Mouse (Mus musculus) splenic B cell, adult 2 months (primary cell): ENCODE results near the gene Cd300e.

Experiments used
- DNase-seq: peaks from one replicate; pipeline ENCODE4 v3.0.0-alpha.2; 2011; ENCODE audit warnings: low read depth, low spot score
- H3K27me3 ChIP-seq: 2 replicates; pipeline ENCODE4 v1.6.1; 2012; ENCODE audit warnings: mild to moderate bottlenecking, low read length, moderate library complexity, mixed read lengths; ENCODE audit not compliant: control insufficient read depth, poor library complexity, insufficient read depth, severe bottlenecking
- H3K36me3 ChIP-seq: 2 replicates; pipeline ENCODE4 v1.6.1; 2012; ENCODE audit warnings: mild to moderate bottlenecking, low read length, moderate library complexity, mixed read lengths; ENCODE audit not compliant: control insufficient read depth, poor library complexity, insufficient read depth, severe bottlenecking

Gene Cd300e

DNA sequence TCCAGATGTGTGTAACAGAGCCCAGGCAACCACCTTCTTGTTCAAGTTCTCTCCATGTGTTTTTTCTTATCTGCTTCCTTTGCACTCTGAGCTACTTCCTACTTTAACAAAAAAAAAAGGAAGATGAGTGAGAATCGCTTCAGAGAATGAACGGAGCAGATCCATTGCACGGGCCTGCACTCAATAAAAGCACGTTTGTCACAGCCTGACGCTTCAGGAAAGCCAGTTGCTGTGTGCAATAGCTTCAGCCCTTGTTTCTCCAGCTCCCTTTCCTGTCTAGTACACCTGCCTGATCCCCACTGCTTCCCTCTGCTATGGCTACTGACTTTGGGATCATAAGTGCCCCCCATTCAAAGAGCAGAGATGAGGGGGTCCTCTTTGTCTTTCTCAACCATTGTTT, at the start of gene Cd300e:
Gene Cd300e, minus strand, starts transcription at position 101 of the 400 bp plus-strand sequence.
- no peak for DNase-seq
- Histone ChIP-seq H3K36me3 (no peaks in the 10 kb centered on the region), H3K27me3 (no peaks in the 10 kb centered on the region; the same call in 1 of the 2 replicates)

DNA sequence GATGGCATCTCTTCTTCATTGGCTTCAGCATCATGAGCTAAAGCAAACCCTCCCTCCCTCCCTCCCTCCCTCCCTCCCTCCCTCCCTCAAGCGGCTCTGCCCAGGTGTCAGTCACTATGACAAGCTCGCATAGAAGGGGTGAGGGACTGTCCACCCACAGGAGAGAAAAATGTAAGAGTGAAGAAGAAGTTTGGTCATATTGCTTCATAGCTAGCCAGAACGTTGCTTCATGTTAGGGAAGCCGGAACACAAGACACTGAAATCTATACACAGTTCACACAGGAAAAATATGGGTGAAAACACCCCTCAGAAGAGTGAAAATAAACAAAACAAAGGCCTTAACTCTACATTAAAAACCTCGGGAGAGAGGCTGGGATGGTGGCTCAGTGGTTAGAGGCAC, 48.3 kb upstream of the Cd300e start:
- H3K27me3 ChIP-seq: no peaks in the 10 kb centered on the region
- no peak for DNase-seq
- H3K36me3 ChIP-seq: no peaks in the 10 kb centered on the region

DNA sequence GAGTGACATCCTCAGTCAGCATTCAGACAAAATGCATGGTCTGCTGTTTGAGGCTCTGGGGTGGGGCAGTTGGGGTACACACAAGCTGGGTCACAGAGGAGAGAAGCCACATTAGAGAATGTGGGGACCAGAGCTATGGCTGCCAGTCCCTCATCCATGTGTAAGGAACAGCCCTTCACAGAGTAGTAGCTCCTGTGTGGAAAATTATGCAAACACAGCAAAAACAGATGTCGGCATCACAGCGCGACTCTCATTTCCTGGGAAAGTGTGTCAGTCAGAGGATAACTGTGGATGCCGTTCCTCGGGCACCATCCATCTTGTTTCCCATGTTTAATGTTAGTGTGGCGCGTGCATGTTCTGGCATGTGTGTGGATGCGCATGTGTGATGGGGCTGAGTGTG, 46.2 kb upstream of the Cd300e start:
- no peaks in the 10 kb centered on the region for H3K36me3 ChIP-seq
- H3K27me3 ChIP-seq: no peaks in the 10 kb centered on the region
- no peak for DNase-seq

DNA sequence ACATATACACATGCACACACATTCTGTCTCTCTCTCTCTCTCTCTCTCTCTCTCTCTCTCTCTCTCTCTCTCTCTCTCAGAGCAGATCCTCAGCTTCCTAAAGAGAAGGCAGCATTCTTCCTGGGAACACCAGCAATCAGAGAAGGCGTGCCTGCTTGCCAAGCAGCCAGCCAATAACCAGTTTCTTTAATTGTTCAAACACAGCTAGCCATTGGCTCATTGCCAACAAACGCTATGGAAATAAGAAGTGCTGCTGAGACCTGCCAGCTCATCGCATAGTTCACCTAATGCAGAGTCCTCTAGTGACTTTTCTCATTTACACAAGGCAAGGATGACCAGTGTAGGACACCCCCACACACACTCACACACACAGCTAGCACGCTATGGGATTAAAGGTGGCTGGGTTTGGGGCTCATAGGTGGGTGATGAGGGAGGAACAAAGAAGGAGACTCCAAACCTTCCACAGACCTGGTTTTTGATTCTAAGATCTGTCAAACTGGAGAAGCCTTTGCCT, 45.5 kb upstream of the Cd300e start:
- Histone ChIP-seq H3K36me3 (no peaks in the 10 kb centered on the region), H3K27me3 (no peaks in the 10 kb centered on the region)
- no peak for DNase-seq

DNA sequence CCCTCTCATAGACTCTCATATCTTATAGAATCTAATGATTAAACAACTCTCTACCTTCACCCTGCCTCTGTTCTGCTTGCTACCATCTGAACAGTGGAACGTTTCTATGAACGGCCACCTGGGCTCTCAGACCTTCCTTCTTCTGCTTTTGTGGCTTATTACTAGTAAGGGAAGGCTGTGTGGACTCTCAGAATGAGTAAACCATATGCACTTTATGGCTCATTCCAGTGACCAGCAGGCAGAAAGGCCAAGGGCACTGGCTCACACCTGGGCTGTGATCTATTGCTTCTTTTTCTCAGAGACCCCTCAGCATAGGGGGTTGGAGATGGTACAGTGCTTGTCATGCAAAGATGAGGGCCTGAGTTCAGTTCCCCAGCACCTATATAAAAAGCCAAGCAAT, 44.7 kb upstream of the Cd300e start:
- H3K27me3 ChIP-seq: no peaks in the 10 kb centered on the region
- peak; percentile 22 for DNase-seq
- no peaks in the 10 kb centered on the region for H3K36me3 ChIP-seq

DNA sequence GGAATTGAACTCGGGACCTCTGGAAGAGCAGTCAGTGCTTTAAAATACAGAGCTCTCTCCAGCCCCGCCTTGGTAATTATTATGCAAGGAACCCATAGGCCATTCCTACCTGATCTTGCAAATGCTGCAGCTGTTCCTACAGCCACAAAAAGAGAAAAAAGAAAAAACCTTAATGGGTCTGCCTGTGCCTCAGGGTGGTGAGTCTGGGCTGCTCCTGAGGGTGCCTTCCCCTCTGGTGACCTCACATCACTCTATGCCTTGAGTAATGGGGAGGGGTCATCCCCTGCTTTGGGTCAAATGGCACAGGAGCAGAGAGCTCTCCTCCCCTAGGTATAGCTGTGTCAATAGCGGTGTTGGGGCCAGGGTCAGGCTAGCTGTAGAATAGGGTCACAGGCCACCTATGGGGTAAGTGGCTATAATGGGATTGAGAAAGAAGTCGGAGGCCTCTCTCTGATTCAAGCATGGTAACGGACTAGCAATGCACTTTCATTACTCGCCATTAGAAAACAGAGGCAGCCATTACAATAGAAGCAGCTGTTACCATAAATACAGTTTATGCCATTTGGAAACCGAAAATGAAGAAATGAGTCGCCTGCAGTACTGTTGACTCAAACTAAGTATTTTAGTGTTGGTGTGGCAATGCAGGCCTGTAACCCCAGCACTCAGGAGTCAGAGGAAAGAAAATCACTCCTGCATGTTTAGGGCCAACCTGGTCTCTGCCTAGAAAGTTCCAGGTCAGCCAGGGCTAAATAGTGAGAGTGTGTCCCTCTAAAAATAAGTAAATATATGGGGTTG, 43.0 kb upstream of the Cd300e start:
- DNase-seq: no peak
- no peaks in the 10 kb centered on the region for H3K27me3 ChIP-seq

DNA sequence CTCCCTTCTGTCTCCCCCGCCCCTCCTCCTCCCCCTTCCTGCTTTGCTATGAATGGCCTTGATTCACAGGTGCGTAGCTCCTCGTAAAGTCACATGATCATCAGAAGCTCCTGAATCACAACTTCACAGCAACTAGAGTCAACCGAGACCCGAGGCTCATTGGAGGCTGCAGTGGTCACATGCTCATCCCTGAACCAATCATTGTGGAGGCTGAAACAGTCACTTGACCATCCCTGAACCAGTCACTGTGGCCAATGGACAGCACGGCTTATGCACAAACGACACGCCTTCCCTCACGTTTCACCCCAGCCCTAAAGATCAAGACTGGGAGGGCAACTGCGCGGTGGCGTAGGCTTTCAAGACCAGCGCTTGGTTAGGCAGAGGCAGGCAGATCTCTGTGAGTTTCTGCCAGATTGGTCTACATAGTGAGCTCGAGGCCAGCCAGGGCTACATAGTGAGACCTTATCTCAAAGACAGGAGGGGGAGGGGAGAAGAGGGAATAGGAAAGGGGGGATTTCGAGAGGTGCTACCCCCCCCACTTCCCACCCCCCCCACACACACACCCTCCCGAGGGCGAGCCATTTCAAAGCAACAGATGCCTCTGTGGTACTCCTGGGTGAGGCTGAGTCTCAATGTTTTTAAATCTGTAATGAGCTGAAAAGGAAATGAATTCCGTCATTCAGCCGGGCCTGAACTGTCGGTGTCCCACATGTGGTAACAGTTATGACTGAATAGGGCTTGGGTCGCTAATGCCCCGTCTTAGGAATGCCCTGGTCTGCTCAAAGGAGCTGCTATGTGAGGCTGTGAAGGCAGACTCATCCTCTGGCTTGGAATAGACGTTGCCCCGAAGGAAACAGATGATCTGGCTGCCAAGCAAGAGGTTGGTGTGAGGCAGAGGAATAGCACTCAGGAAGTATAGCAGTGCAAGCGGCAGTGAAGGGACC, 41.8 kb upstream of the Cd300e start:
- Histone ChIP-seq H3K36me3 (no peaks in the 10 kb centered on the region), H3K27me3 (no peaks in the 10 kb centered on the region)
- peak; percentile 16 for DNase-seq

More for the DNA sequence above, 43.0 kb upstream of the Cd300e start:
- no peaks in the 10 kb centered on the region for H3K36me3 ChIP-seq

DNA sequence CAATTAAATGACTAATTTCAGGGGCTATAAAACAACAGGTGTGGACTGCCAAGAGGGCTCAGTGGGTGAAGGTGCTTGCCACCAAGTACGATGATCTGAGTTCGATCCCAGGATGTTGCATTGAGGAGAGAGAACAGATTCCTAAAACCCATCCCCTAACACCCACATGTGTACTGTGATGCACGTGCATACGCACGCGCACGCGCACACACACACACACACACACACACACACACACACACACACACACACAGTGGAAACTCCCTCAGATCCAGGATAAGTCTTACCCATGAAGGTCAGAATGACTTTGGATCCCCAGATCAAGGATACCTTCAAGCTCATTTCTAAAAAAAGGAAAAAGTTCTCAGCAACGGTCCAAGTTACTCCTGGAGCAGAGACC, 40.1 kb upstream of the Cd300e start:
- Histone ChIP-seq H3K36me3 (no peaks in the 10 kb centered on the region), H3K27me3 (no peaks in the 10 kb centered on the region)
- no peak for DNase-seq

DNA sequence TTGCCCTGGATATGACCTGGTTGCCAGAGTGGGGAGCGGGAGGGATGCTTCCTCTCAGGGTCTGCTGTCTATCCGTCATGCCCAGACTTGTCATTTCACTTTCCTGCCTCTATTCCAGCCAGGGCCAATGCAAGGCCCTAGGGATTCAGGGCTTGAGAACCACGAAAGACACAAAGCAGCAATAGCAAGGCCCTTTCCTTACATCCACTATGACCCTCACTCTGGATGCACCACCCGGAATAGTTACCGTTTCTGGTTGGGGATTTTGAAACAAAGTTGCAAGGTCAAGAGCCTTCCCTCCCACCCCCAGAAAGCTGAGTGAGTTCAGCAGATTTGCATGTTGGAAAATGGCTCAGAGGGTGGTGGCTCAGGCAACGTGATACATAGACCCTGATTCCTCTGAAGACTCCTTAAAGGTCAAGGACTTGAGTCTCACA, 39.7 kb upstream of the Cd300e start:
- Histone ChIP-seq H3K27me3 (no peaks in the 10 kb centered on the region), H3K36me3 (no peaks in the 10 kb centered on the region)
- no peak for DNase-seq

DNA sequence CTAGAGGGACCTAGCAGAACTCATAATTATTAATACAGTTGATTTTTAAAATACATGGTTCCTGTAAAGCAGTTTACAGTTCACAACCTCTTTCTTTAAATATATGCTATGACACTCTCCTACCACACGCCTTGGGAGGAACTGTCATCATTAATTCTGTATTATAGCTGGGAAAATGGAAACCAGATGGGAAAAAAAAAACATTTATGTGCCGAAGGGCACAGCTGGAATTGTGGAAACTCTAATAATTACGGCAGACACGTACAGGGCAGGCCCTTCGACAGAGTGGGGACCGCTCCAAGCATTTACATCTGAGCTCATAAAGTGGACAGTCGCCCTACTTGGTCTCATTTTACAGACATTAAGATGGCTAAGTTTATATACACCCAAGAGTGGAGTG, 38.8 kb upstream of the Cd300e start:
- no peak for DNase-seq
- Histone ChIP-seq H3K36me3 (no peaks in the 10 kb centered on the region), H3K27me3 (no peaks in the 10 kb centered on the region)

DNA sequence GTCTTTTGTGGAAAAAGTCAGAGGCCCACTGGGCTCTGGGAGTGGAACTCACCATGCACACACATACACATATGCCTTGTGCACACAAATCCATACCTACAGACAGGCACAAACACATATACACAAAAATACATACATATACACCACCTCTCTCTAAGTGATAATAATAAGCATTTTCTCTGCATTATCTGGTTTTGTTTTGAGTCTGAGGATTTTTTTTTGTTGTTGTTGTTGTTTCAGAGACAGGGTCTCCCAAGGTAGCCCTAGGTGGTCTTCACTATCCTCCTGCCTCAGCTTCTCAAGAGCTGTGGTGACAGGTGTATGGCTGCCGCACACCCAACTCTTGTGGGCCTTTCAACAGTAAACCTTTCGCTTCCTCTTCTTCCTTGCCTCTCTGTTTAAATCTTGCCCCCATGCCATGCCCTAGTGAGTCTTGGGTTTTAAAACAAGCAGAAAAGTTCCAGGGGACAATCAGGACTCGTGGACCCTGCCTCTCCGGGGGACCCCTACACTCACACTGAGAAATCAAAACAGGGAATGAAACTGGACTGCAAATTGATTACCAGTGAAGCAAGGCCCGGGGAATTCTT, 38.1 kb upstream of the Cd300e start:
- H3K36me3 ChIP-seq: no peaks in the 10 kb centered on the region
- H3K27me3 ChIP-seq: no peaks in the 10 kb centered on the region
- DNase-seq: no peak

DNA sequence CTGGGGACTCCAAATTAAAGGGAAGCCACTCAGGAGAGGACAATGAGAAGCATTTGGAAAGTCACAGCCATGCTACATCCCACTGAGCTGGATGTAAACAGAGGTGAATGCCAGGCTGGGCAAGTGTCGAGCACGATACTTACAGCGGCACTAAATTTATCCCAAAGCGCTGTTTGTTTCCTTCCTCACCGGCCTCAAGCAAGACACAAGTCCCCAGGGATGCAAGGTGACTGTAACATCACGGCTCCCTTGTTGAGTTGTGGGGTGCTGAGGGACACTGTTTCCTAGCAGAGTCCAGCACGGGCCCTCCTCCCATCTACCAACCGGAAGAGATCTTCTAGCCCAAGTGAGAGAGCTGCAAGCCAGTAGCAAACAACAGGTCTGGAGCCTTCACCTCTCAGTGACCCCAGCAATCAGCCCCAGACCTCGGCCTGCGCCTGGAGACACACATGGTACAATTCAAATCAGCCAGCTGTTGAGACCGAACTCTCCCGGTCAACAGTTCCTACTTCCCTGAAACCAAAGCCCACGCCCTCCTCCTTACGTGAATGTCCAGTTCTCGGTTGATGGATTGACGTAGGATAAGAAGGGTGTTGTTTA, 37.4 kb upstream of the Cd300e start:
- no peaks in the 10 kb centered on the region for H3K27me3 ChIP-seq
- no peak for DNase-seq
- no peaks in the 10 kb centered on the region for H3K36me3 ChIP-seq

DNA sequence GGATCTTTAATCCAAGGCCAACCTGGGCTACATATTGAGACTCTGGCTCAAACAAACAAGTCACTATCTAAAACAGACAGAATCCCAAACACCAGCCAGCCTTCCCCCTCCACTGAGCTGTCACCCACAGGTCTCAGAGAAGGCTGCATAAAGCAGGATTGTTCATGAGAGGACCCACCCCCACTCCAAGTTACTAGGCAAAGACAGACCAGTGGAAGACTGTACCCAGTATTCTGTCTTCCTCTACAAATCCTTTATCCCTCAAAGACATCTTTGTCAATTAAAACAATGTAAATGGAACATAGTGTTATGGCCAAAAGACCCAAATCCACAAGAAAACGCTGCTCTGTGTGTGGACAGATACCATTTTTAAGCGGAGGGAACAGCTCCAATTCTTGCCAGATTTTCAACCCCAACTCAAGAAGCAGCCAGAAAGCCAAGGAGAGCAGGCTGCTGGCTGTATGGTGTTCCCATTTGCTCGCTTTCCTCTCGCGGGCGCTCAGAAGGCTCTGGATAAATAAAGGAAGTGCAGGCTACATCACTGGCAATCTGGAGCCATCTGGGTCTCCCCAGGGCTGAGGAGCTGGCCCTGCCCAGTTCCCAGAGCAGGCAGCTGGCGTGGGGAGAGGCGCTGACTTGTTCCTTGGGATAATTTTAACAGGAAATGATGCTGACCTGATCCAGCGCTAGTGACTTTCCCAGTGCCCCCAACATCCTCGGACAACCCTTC, 36.4 kb upstream of the Cd300e start:
- DNase-seq: no peak
- no peaks in the 10 kb centered on the region for H3K36me3 ChIP-seq

DNA sequence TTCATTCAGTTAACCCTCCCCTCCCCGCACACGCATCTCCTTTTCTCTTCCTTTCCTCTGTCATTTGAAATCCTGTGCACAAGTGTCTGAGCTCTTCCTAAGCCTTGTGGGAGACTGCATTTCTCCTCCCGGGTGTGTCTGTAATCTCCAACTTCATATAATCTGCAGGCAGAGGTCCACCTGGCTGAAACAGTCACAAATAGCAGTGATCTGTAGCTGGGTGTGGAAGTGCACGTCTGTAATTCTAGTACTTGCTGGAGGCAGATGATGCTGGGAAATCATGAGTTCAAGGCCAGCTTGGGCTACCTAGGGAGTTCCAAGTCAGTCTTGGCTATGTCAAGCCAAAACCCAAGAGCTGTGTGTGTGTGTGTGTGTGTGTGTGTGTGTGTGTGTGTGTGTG, 30.2 kb upstream of the Cd300e start:
- 0 out of 2 replicates have a peak, but pooled peaks cover 2% of the 10 kb centered on the region for H3K27me3 ChIP-seq
- no peak for DNase-seq
- no peaks in the 10 kb centered on the region for H3K36me3 ChIP-seq

More for the DNA sequence above, 36.4 kb upstream of the Cd300e start:
- H3K27me3 ChIP-seq: no peaks in the 10 kb centered on the region
